Mouse (Mus musculus): ENCODE data around the gene Hist1h4h. TPM values are rescaled to one million over a fixed set of nuclear protein-coding genes. Genes with fewer than 3 reads are reported as not detected.

Hist1h4h gene
- polyA plus RNA-seq, 1 experiment from 2014 or later, result 6.9 TPM

- peak overlapping the region; percentile 93 for H3K4me2 ChIP-seq (ENCODE audit: low read length)
- WGBS, result under 1% methylated on average over 27 of the region's 27 CpGs
Observed at GRCm38 (mm10) chr13:23517603-23518294, 13.1 kb upstream of the Hist1h4h start.

DNA sequence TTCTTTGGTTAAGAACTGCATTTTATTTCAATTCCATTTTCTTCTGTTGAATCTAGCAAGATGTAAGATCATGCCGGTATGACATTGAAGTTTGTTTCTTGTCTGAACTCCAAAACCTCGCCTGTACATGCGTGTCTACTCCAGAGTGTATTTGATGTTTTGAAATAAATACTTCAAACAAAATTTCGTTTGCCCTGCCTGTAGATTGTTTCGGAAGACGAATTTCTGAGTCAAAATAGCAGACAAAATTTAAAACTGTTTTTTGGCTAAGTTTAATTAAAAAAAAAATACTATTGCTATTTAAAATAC, 12.6 kb upstream of the Hist1h4h start:
- ATAC-seq (replicated peaks; ENCODE audit: low FRiP score, low TSS enrichment, low read depth) (no peak), DNase-seq (ENCODE audit: low spot score) (no peak)
- Histone ChIP-seq H3K4me2 (ENCODE audit: low read length) (peak overlapping the region; percentile 93), H3K27ac (ENCODE audit: low read depth) (no peak overlapping the region), H3K9me3 (ENCODE audit: control insufficient read depth, low read length) (no peaks in the 10 kb centered on the region), H3K4me3 (ENCODE audit: low read depth, low read length) (peak overlapping the region; percentile 70), H3K9ac (ENCODE audit: low read length) (peak overlapping the region; percentile 43), H3K27me3 (replicated peaks; ENCODE audit: control insufficient read depth, insufficient read depth, low read length) (no peaks in the 10 kb centered on the region), H3K36me3 (ENCODE audit: control insufficient read depth, insufficient read depth, low read length) (no peaks in the 10 kb centered on the region), H3K4me1 (replicated peaks; ENCODE audit: control insufficient read depth, insufficient read depth, low read length) (0 out of 2 replicates have a peak, but pooled peaks cover 4% of the 10 kb centered on the region)
- WGBS, result under 1% methylated on average over 6 of the region's 6 CpGs

More at GRCm38 (mm10) chr13:23517603-23518294, 13.1 kb upstream of the Hist1h4h start:
- no peaks in the 10 kb centered on the region for H3K9me3 ChIP-seq (ENCODE audit: control insufficient read depth, low read length)
- ATAC-seq (replicated peaks; ENCODE audit: low FRiP score, low TSS enrichment, low read depth) (peak; percentile 89), DNase-seq (ENCODE audit: low spot score) (peak; percentile 96)
- peak overlapping the region; percentile 70 for H3K4me3 ChIP-seq (ENCODE audit: low read depth, low read length)
- H3K27ac ChIP-seq (ENCODE audit: low read depth), result peak overlapping the region; percentile 71
- H3K27me3 ChIP-seq (replicated peaks; ENCODE audit: control insufficient read depth, insufficient read depth, low read length), result no peaks in the 10 kb centered on the region
- no peaks in the 10 kb centered on the region for H3K36me3 ChIP-seq (ENCODE audit: control insufficient read depth, insufficient read depth, low read length)
- H3K4me1 ChIP-seq (replicated peaks; ENCODE audit: control insufficient read depth, insufficient read depth, low read length), result 0 out of 2 replicates have a peak, but pooled peaks cover 4% of the 10 kb centered on the region
- peak overlapping the region; percentile 48 for H3K9ac ChIP-seq (ENCODE audit: low read length)

DNA sequence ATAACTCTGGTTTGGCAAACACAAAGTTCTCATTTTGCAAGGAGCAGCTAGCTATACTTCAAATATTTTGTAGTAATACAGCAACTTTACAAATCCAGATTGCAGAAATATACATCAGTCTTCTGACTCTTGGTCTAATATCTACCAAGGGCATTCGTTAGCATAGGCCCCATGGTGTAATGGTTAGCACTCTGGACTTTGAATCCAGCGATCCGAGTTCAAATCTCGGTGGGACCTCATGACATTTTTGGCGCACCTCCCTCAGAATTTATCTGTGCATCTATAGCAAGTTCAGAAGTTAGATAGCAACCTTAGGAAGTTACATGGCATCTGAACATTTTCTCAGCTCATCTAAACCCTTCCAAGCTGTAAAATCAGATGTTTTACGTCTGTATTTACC, 12.0 kb upstream of the Hist1h4h start:
- H3K9me3 ChIP-seq (ENCODE audit: control insufficient read depth, low read length), result no peaks in the 10 kb centered on the region
- no peaks in the 10 kb centered on the region for H3K27me3 ChIP-seq (replicated peaks; ENCODE audit: control insufficient read depth, insufficient read depth, low read length)
- DNase-seq (ENCODE audit: low spot score) (peak; percentile 93), ATAC-seq (replicated peaks; ENCODE audit: low FRiP score, low TSS enrichment, low read depth) (peak; percentile 65; the same call in 1 of the 2 replicates)
- H3K36me3 ChIP-seq (ENCODE audit: control insufficient read depth, insufficient read depth, low read length), result no peaks in the 10 kb centered on the region
- H3K4me2 ChIP-seq (ENCODE audit: low read length), result peak overlapping the region; percentile 93
- H3K27ac ChIP-seq (ENCODE audit: low read depth), result 0 out of 2 replicates have a peak overlapping the region, but pooled peaks have one; percentile 57
- 0 out of 2 replicates have a peak, but pooled peaks cover 4% of the 10 kb centered on the region for H3K4me1 ChIP-seq (replicated peaks; ENCODE audit: control insufficient read depth, insufficient read depth, low read length)
- peak overlapping the region; percentile 22; the same call in 1 of the 2 replicates for H3K9ac ChIP-seq (ENCODE audit: low read length)
- WGBS, result under 1% methylated on average over 6 of the region's 6 CpGs
- peak overlapping the region; percentile 70 for H3K4me3 ChIP-seq (ENCODE audit: low read depth, low read length)

DNA sequence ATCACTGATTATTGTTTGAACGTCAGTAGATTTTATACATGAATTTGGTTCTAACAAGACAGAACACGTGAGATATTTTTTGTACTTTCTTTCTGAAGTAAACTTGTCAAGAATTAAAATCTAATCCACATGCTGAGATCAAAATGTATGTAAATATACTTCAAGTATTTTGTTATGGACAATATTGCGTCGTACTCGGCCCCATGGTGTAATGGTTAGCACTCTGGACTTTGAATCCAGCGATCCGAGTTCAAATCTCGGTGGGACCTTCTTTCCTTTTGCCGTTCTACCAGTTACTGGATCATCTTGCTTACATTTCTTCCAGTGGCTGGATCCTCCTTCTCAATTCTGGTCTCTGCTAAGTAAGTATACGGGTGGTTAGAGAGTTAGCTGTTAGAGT, 11.4 kb upstream of the Hist1h4h start:
- Histone ChIP-seq H3K36me3 (ENCODE audit: control insufficient read depth, insufficient read depth, low read length) (no peaks in the 10 kb centered on the region), H3K27me3 (replicated peaks; ENCODE audit: control insufficient read depth, insufficient read depth, low read length) (no peaks in the 10 kb centered on the region), H3K9me3 (ENCODE audit: control insufficient read depth, low read length) (no peaks in the 10 kb centered on the region), H3K9ac (ENCODE audit: low read length) (peak overlapping the region; percentile 22; the same call in 1 of the 2 replicates), H3K27ac (ENCODE audit: low read depth) (0 out of 2 replicates have a peak overlapping the region, but pooled peaks have one; percentile 57), H3K4me2 (ENCODE audit: low read length) (peak overlapping the region; percentile 93), H3K4me3 (ENCODE audit: low read depth, low read length) (peak overlapping the region; percentile 70), H3K4me1 (replicated peaks; ENCODE audit: control insufficient read depth, insufficient read depth, low read length) (0 out of 2 replicates have a peak, but pooled peaks cover 4% of the 10 kb centered on the region)
- WGBS, result 0% methylated on average over 10 of the region's 10 CpGs
- ATAC-seq (replicated peaks; ENCODE audit: low FRiP score, low TSS enrichment, low read depth) (peak; percentile 45; the same call in 1 of the 2 replicates), DNase-seq (ENCODE audit: low spot score) (peak; percentile 92)

DNA sequence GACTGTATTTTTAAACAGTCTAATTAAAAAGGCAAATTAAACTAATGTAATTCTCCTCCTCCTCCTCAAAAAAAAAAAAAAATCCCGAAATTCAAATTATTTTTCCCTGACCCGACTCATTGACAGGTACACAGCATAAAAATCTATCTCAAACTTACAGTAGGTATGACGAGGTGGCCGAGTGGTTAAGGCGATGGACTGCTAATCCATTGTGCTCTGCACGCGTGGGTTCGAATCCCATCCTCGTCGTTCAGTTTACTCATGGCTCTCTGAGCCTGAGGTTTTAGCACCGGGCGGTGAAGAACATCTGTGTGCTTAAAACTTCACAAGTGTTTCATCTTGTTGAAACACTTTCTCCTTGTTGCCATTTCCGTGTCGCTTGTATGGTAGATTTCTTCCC, 9.1 kb upstream of the Hist1h4h start:
- DNase-seq (ENCODE audit: low spot score) (peak; percentile 87), ATAC-seq (replicated peaks; ENCODE audit: low FRiP score, low TSS enrichment, low read depth) (no peak)
- no peaks in the 10 kb centered on the region for H3K27me3 ChIP-seq (replicated peaks; ENCODE audit: control insufficient read depth, insufficient read depth, low read length)
- no peaks in the 10 kb centered on the region for H3K9me3 ChIP-seq (ENCODE audit: control insufficient read depth, low read length)
- H3K36me3 ChIP-seq (ENCODE audit: control insufficient read depth, insufficient read depth, low read length), result no peaks in the 10 kb centered on the region
- H3K4me2 ChIP-seq (ENCODE audit: low read length), result peak overlapping the region; percentile 36
- H3K4me1 ChIP-seq (replicated peaks; ENCODE audit: control insufficient read depth, insufficient read depth, low read length), result no peaks in the 10 kb centered on the region
- no peak overlapping the region for H3K9ac ChIP-seq (ENCODE audit: low read length)
- no peak overlapping the region for H3K27ac ChIP-seq (ENCODE audit: low read depth)
- no peak overlapping the region for H3K4me3 ChIP-seq (ENCODE audit: low read depth, low read length)
- 2% methylated on average over 14 of the region's 14 CpGs for WGBS

DNA sequence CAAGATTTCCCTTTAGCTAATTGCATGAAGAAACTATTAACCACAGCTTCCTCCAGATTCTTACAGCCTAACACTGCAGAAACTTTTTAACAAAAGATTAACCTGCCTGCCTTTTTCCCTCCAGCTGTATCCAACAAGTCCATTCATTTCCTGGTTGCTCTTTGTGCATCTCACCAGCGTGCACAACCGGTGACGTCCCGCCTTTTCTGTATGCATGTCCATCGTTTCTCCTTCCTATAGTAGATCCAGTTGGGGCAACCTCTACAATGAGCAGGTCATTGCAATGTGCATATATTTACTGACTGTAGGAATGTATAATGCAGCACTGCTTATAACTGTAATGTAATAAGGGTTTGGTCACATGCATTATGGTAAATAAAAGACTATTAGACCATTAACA, 6.9 kb upstream of the Hist1h4h start:
- no peaks in the 10 kb centered on the region for H3K9me3 ChIP-seq (ENCODE audit: control insufficient read depth, low read length)
- WGBS, result 55% methylated on average over 5 of the region's 5 CpGs
- H3K27me3 ChIP-seq (replicated peaks; ENCODE audit: control insufficient read depth, insufficient read depth, low read length), result no peaks in the 10 kb centered on the region
- DNase-seq (ENCODE audit: low spot score), result no peak
- H3K27ac ChIP-seq (ENCODE audit: low read depth), result no peak overlapping the region
- no peak overlapping the region for H3K4me3 ChIP-seq (ENCODE audit: low read depth, low read length)
- 0 out of 2 replicates have a peak, but pooled peaks cover 2% of the 10 kb centered on the region for H3K4me1 ChIP-seq (replicated peaks; ENCODE audit: control insufficient read depth, insufficient read depth, low read length)
- no peaks in the 10 kb centered on the region for H3K36me3 ChIP-seq (ENCODE audit: control insufficient read depth, insufficient read depth, low read length)
- no peak for ATAC-seq (replicated peaks; ENCODE audit: low FRiP score, low TSS enrichment, low read depth)
- H3K9ac ChIP-seq (ENCODE audit: low read length), result no peak overlapping the region
- H3K4me2 ChIP-seq (ENCODE audit: low read length), result no peak overlapping the region

DNA sequence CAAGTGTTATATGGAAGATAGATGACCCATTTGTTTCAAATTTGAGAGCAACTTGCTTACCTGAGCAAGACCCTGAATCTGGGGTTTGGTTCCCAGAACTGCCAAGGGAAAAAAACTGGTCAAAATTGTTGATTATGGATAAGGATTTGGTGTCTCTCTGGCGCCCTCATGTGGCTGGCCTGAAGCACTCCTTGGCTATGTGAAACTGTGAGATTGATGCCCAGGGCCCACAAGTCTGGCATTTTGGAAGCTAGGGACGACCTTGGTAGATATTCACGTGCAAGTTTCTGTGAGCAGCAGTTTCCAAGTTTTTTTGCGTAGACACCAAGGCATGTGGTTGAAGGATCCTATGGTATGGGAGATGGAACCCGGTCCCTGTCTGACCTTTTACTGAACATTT, 6.2 kb upstream of the Hist1h4h start:
- 8% methylated on average over 5 of the region's 5 CpGs for WGBS
- H3K9me3 ChIP-seq (ENCODE audit: control insufficient read depth, low read length), result no peaks in the 10 kb centered on the region
- H3K4me3 ChIP-seq (ENCODE audit: low read depth, low read length), result no peak overlapping the region
- ATAC-seq (replicated peaks; ENCODE audit: low FRiP score, low TSS enrichment, low read depth) (no peak), DNase-seq (ENCODE audit: low spot score) (peak; percentile 93)
- no peak overlapping the region for H3K27ac ChIP-seq (ENCODE audit: low read depth)
- 0 out of 2 replicates have a peak, but pooled peaks cover 8% of the 10 kb centered on the region for H3K4me1 ChIP-seq (replicated peaks; ENCODE audit: control insufficient read depth, insufficient read depth, low read length)
- no peaks in the 10 kb centered on the region for H3K27me3 ChIP-seq (replicated peaks; ENCODE audit: control insufficient read depth, insufficient read depth, low read length)
- no peak overlapping the region for H3K9ac ChIP-seq (ENCODE audit: low read length)
- no peak overlapping the region for H3K4me2 ChIP-seq (ENCODE audit: low read length)
- H3K36me3 ChIP-seq (ENCODE audit: control insufficient read depth, insufficient read depth, low read length), result no peaks in the 10 kb centered on the region

GRCm38 (mm10) chr13:23525901-23526300, 4.9 kb upstream of the Hist1h4h start:
- 2% methylated on average over 10 of the region's 10 CpGs for WGBS
- H3K36me3 ChIP-seq (ENCODE audit: control insufficient read depth, insufficient read depth, low read length), result no peaks in the 10 kb centered on the region

More at GRCm38 (mm10) chr13:23525901-23526300, 4.9 kb upstream of the Hist1h4h start:
- no peaks in the 10 kb centered on the region for H3K27me3 ChIP-seq (replicated peaks; ENCODE audit: control insufficient read depth, insufficient read depth, low read length)
- H3K27ac ChIP-seq (ENCODE audit: low read depth), result no peak overlapping the region
- no peaks in the 10 kb centered on the region for H3K9me3 ChIP-seq (ENCODE audit: control insufficient read depth, low read length)
- no peak overlapping the region for H3K9ac ChIP-seq (ENCODE audit: low read length)
- ATAC-seq (replicated peaks; ENCODE audit: low FRiP score, low TSS enrichment, low read depth), result no peak
- peak overlapping the region; percentile 47 for H3K4me3 ChIP-seq (ENCODE audit: low read depth, low read length)
- H3K4me2 ChIP-seq (ENCODE audit: low read length), result peak overlapping the region; percentile 62
- DNase-seq (ENCODE audit: low spot score), result peak; percentile 70
- 0 out of 2 replicates have a peak, but pooled peaks cover 8% of the 10 kb centered on the region for H3K4me1 ChIP-seq (replicated peaks; ENCODE audit: control insufficient read depth, insufficient read depth, low read length)

All from intestine, embryonic 14.5 days (tissue).